Mouse (Mus musculus): Measurements from ENCODE around the gene Xlr5a.
"Not testable (repeated sequence)": the region's sequence is repeated elsewhere in the genome, so short reads cannot be mapped to it uniquely, and the experiment has no call there.

Gene Xlr5a

GRCm38 (mm10) chrX:73292876-73293275 is at the start of gene Xlr5a, which contains the start of gene Xlr5c:
Gene Xlr5a (minus strand): TSS chrX:73292976.
Gene Xlr5c (minus strand): TSS chrX:73292976.
- DNase-seq, result not testable (repeated sequence)

- DNase-seq, result peak; percentile 86
These were observed 49.7 kb upstream of the Xlr5a start, which contains the start of gene Zfp275 for GRCm38 (mm10) chrX:73342483-73342895. Gene Zfp275 (plus strand): TSS chrX:73342621.

DNA sequence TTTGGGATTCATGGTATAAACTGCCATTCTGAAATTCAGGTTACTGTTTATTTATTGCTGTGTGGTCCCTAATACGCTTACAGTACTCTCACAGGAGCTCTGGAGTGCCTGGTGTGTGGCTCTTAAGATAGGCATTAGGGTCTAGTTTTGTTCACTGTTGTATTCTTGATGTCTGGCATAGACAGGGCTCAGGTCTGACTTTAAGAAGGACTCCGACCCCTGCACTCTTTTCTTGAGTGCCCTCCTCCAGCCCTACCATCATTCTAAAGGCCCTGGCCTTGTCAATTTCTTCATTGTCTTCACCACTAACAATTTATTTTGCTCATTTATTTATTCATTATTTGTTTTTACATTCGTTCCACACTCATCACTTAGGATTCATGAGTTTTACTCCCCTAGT is 49.3 kb upstream of the Xlr5a start:
- DNase-seq, result no peak

- DNase-seq, result no peak
These were observed 48.7 kb upstream of the Xlr5a start for GRCm38 (mm10) chrX:73341473-73341872.

DNA sequence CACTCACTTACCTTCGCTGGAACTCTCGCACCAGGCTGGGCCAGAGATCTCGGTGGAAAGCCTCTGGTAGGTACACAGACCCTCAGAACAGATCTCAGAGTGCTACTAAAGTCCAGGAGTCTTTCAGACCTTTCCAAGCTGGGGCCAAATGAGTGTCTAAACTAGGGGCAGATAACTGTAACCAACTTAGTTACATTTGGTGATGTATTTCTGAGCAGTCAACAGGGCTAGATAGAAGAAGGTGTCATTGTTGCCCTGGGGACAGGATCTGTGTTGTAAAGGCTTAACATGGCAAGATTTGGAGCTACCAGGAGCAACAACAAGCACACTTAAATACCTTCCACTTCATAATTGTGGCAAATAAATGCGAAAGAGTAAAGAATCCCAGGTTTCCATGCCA is 44.0 kb upstream of the Xlr5a start, which contains the start of gene Gm45015:
Gm45015 (minus strand) TSS at position 101 of the 400 bp plus-strand sequence.
- DNase-seq, result no peak

GRCm38 (mm10) chrX:73333548-73333947 is 40.8 kb upstream of the Xlr5a start:
- no peak for DNase-seq

DNA sequence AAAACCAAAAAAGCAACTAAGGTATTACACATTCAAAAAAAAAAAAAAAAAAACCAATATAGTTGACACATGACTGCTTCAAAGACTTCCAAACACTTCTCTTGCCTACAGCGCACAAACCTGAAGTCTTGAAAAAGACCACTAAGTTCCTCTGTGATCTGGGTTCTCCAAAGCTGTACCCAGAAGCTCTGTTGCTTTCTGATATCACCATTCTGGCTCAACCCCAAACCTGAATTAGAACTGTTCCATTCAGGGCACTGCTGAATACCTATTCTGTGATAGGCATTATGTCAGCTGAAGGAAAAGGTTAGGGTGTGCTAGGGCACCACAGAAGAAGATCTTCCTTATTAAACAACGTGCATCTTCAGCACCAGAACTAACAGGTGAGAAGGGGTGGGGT is 34.4 kb upstream of the Xlr5a start:
- DNase-seq, result no peak

DNA sequence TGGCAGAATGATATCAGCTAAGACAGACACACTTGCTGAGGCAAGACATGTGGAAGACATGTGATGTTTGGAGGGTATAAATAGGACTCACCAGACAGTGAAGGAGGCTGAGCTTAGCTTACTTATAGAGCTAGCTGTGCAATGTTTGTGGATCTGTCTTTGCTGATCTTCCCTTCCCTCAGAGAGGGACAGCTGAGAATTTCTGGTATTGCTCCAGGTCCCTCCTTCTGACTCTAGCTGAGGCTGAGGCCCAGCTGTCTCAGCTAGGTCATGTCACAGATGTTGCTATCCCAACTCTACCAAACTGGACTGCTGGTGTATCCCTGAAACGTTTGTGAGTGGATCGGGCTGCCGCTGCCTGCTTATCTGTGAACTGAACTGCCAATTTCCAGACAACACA is 28.3 kb upstream of the Xlr5a start:
- DNase-seq, result no peak

DNA sequence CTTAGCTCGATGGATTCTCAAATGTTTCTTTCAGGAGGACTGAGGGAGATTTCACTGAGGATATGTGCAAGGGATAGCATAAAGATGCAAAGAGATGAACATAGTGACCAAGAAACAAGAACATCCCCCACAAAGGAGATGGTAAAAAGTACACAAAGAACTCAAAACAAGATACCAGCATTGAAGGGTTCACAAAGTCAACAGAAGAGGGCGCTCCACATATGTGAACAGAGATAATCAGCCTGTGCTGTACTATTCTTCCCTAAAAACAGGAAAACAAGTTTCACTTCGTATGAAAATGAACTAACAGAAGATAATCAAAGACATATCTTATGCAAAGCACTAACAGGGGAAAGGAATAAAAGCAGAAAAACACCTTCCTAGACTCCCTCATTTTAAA is 19.7 kb upstream of the Xlr5a start:
- peak; percentile 56 for DNase-seq

- peak; percentile 10 for DNase-seq
These were observed 3.0 kb upstream of the Xlr5a start for GRCm38 (mm10) chrX:73295745-73296144.

- DNase-seq, result not testable (repeated sequence)
These were observed 27.5 kb downstream of the Xlr5a start, which contains the start of gene Xlr3c for GRCm38 (mm10) chrX:73265270-73265669. Gene Xlr3c (minus strand): TSS chrX:73265390.

GRCm38 (mm10) chrX:73262428-73262827 is 30.3 kb downstream of the Xlr5a start:
- not testable (repeated sequence) for DNase-seq

GRCm38 (mm10) chrX:73242821-73243325 is 49.9 kb downstream of the Xlr5a start, which contains the start of gene Xlr4c:
Gene Xlr4c (minus strand): TSS chrX:73243130.
- DNase-seq, result not testable (repeated sequence)

- no peak for DNase-seq
These were observed 63.5 kb downstream of the Xlr5a start for GRCm38 (mm10) chrX:73229288-73229687.

DNA sequence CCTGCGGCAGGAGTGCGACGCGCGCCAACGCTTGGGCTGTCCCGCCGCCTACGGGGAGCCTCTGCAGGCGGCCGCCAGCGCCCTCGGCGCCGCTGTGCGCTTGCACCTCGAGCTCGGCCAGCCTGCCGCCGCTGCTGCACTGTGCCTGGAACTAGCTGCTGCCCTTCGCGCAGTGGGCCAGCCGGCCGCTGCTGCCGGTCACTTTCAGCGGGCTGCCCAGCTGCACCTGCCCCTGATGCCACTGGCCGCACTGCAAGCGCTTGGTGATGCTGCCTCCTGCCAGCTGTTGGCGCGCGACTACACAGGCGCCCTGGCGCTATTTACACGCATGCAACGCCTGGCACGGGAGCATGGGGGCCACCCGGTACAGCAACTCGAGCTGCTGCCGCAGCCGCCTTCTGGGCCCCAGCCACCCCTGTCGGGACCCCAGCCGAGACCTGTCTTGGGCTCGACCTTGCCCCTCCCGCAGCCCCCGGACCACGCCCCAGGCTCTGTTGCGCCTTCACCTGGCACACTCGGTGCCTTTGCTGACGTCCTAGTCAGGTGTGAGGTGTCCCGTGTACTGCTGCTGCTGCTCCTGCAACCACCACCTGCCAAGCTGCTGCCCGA is 64.1 kb downstream of the Xlr5a start:
- peak; percentile 63 for DNase-seq

DNA sequence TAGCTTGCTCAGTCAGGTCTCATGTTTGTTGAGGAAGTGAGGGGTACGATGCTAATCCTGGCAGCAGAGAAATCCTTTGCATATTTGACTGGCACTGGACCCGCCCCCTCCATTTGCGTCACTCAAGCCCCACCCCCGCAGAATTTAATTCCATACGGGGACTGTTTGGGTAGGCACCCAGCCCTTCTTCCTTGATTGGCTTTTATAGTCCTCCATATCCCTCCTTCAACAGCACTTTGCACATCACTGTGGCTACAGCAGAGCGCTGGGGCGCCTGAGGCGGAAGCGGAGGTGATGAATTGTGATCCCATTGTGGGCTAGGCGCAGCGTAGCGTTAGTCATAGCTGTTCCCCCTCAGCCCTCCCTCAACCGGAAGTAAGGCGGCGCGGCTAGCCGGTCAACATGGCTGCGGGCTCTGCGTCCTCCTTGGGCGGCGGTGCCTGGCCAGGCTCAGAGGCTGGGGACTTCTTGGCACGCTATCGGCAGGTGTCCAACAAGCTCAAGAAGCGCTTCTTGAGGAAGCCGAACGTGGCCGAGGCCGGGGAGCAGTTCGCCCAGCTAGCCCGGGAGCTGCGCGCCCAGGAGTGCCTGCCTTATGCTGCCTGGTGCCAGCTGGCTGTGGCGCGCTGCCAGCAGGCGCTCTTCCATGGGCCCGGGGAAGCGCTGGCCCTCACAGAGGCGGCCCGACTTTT is 64.7 kb downstream of the Xlr5a start, which contains the start of gene F8a:
F8a (plus strand) TSS at position 378 of the 692 bp plus-strand sequence.
- peak; percentile 87 for DNase-seq

GRCm38 (mm10) chrX:73225365-73225764 is 67.4 kb downstream of the Xlr5a start:
- no peak for DNase-seq

GRCm38 (mm10) chrX:73213819-73214564 is 78.8 kb downstream of the Xlr5a start, which contains the start of gene Xlr4b:
Gene Xlr4b (plus strand): TSS chrX:73214333.
- DNase-seq, result not testable (repeated sequence)

DNA sequence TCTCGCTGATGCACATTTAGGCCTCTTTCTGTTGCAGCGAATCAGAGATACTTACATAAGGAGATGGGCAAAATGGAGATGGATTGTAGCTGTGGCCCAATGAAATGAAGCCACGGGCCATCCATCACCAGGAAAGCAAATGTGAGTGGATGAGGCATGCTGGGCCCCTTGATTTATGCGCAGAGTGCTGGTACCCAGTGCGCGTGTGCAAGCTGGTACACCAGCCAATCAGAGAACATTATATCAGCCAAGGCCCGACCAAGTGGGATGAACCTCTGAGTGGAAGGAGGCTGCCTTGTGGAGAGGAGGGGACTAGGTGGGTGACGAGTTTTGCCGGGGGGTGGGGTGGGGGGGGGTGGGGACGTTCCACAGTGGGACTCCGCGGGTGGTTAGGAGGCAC is 100.8 kb downstream of the Xlr5a start, which contains the start of gene Xlr3b:
Xlr3b (plus strand) TSS at position 274 of the 400 bp plus-strand sequence.
- DNase-seq, result peak; percentile 7

DNA sequence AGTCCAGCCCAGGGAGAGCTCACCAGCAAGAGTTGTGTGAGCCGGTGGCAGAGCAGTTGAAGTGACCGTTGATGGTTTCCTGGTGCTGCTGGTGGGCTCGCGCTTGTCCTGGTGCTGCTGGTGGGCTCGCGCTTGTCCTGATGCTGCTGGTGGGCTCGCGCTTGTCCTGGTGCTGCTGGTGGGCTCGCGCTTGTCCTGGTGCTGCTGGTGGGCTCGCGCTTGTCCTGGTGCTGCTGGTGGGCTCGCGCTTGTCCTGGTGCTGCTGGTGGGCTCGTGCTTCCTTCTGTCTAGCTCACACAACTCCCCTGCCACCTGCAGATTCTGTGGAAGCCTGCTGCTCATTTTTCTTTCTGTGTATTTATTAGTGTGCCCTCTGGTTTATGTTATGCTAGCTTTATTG is 115.9 kb downstream of the Xlr5a start, which contains the start of gene Spin2d:
Spin2d (minus strand) TSS at position 101 of the 400 bp plus-strand sequence.
- DNase-seq, result not testable (repeated sequence)

DNA sequence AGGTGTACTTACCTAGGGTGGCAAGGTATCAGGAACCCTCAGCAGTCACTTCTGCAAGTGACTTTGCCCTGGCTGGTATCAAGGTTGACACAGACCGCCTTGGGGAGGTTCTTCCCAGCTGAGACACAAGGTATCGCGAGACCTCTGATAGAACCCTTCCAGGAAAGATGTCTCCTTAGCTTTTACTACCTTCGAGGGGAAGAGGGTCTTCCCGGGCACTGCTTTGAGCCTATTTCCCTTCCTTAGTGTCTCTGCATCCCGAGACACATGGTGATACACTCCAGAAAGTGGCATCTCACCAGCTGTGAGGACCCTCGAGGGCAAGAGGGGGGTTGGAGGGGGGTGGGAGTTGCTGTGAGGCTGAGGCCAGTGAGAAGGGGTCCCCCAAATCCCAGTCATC is 143.4 kb downstream of the Xlr5a start, which contains the start of gene DXBay18:
DXBay18 (minus strand) TSS at position 101 of the 400 bp plus-strand sequence.
- not testable (repeated sequence) for DNase-seq

DNA sequence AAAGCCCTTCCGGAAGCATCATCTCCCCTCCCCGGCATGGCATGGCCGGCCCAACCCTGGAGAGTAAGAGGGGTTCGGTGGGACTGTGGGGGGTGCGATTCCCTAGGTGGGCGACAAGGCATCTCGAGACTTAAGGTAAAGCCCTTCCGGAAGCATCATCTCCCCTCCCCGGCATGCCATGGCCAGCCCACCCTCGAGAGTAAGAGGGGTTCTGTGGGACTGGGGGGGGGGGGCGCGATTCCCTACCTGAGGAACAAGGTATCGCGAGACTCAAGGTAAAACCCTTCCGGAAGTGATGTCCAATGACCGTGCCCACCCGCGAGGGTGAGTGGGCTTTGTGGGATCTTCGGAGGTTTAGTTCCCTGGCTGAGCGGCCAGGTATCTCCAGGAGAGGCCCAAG is 144.3 kb downstream of the Xlr5a start, which contains the start of gene Xlr5b:
Xlr5b (plus strand) TSS at position 301 of the 400 bp plus-strand sequence.
- not testable (repeated sequence) for DNase-seq
